Mouse (Mus musculus) central nervous system, embryonic 11.5 days (tissue): ENCODE results near the gene Serpina11. TPM values are rescaled to one million over a fixed set of nuclear protein-coding genes. Genes with fewer than 3 reads are reported as not detected.

Experiments used
- polyA plus RNA-seq: library from polyadenylated mRNA; depleted of rRNA; stranded (reverse); fragments of >200 nt; gene quantifications from 2 replicates; pipeline ENCODE4 v1.2.3, GENCODE M21; 2012; rRNA removed

Gene Serpina11
- 0.08 and 0.10 TPM in 2 replicates for polyA plus RNA-seq

DNA sequence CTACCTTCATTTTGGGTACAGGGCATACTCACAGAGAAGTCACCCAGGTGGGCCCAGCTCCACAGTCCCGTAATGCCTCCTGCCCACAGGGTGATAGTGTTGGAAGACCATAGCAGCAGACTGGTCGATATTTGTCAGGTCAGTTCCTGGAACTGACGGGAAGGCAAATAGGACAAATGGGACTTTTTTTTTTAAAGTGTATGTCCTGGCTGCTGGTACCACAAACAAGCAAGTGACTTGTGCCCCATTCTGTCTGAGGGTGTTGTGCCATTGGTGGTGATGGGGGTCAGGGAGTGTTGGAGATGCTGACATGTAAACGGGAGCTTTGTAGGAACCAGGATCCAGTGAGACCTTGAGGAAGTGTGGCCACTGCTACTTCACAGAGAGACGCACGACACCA lies at the start of gene Serpina11:
Gene Serpina11, minus strand, starts transcription at position 101 of the 400 bp plus-strand sequence.

GRCm38 (mm10) chr12:104013620-104014019 lies 23.9 kb upstream of the Serpina11 start, which contains the start of gene Serpina9:
Gene Serpina9, minus strand, starts transcription at chr12:104013755.

GRCm38 (mm10) chr12:103958798-103959197 lies 31.0 kb downstream of the Serpina11 start, which contains the start of gene Serpina1e:
Gene Serpina1e, minus strand, starts transcription at chr12:103958975.

Other genes starting within 250 kb of the Serpina11 start
- 1.9 and 3.2 TPM in 2 replicates for gene Serpina1d, start 216.4 kb downstream of the Serpina11 start, polyA plus RNA-seq
- gene Serpina1b, start 159.6 kb downstream of the Serpina11 start, polyA plus RNA-seq, result 18.4 and 34.2 TPM in 2 replicates
- gene Serpina1a, start 126.4 kb downstream of the Serpina11 start, polyA plus RNA-seq, result 9.9 and 15.6 TPM in 2 replicates
- gene Serpina1c, start 85.1 kb downstream of the Serpina11 start, polyA plus RNA-seq, result 0.89 and 1.6 TPM in 2 replicates
- gene Serpina1e, start 31.0 kb downstream of the Serpina11 start, polyA plus RNA-seq, result 2.1 and 2.8 TPM in 2 replicates
- 0.01 TPM in 1 of 2 replicates, not detected in the other for gene Serpina9, start 23.8 kb upstream of the Serpina11 start, polyA plus RNA-seq
- not detected in 2 replicates for gene Serpina12, start 54.5 kb upstream of the Serpina11 start, polyA plus RNA-seq
- gene Serpina5, start 111.2 kb upstream of the Serpina11 start, polyA plus RNA-seq, result not detected in 2 replicates
- not detected in 2 replicates for gene Serpina3a, start 122.8 kb upstream of the Serpina11 start, polyA plus RNA-seq
- gene Serpina3b, start 138.0 kb upstream of the Serpina11 start, polyA plus RNA-seq, result not detected in 2 replicates
- not detected in 2 replicates for gene Serpina3c, start 163.9 kb upstream of the Serpina11 start, polyA plus RNA-seq
- 0.15 and 0.25 TPM in 2 replicates for gene Serpina3f, start 224.6 kb upstream of the Serpina11 start, polyA plus RNA-seq
- gene Serpina3g, start 246.3 kb upstream of the Serpina11 start, polyA plus RNA-seq, result 0.25 and 0.68 TPM in 2 replicates